Mouse (Mus musculus) G1E (cell line): ENCODE data around the gene Lamc2. TPM values are rescaled to one million over a fixed set of nuclear protein-coding genes. Genes with fewer than 3 reads are reported as not detected.

Source experiments
- ATAC-seq: 2 replicates; pipeline ENCODE4 v1.8.0; 2016; ENCODE audit warnings: mild to moderate bottlenecking; ENCODE audit not compliant: insufficient number of reproducible peaks, poor library complexity, low FRiP score, severe bottlenecking; ENCODE audit errors: extremely low read depth
- DNase-seq: peaks from one replicate; pipeline ENCODE4 v3.0.0; 2012; ENCODE audit warnings: low spot score
- H3K27me3 ChIP-seq: 2 replicates; pipeline ENCODE4 v1.6.1; 2012; ENCODE audit warnings: mild to moderate bottlenecking, low read length, inconsistent platforms; ENCODE audit not compliant: insufficient read depth
- H3K36me3 ChIP-seq: replicated peaks from 2 replicates; pipeline ENCODE3; 2012; ENCODE audit warnings: mild to moderate bottlenecking, inconsistent platforms
- H3K4me1 ChIP-seq: 2 replicates; pipeline ENCODE4 v1.6.1; 2012; ENCODE audit warnings: low read depth, low read length, inconsistent platforms, mixed read lengths; ENCODE audit not compliant: insufficient read depth
- H3K4me3 ChIP-seq: 2 replicates; pipeline ENCODE4 v1.5.1; 2012; ENCODE audit warnings: low read depth, mild to moderate bottlenecking, inconsistent platforms, low read length, moderate library complexity, mixed read lengths
- H3K9me3 ChIP-seq: replicated peaks from 2 replicates; pipeline ENCODE4 v1.6.1; 2012; ENCODE audit warnings: inconsistent platforms
- CTCF ChIP-seq: IDR thresholded peaks from 2 replicates; pipeline ENCODE4 v1.5.1; 2012; ENCODE audit warnings: low read depth, low read length, inconsistent platforms, mixed read lengths
- GATA1 ChIP-seq: IDR thresholded peaks from 2 replicates; pipeline ENCODE4 v1.6.1; 2012; ENCODE audit warnings: borderline replicate concordance, low read length, inconsistent platforms, mixed read lengths
- GATA2 ChIP-seq: IDR thresholded peaks from 2 replicates; pipeline ENCODE4 v1.6.1; 2012; ENCODE audit warnings: low read depth, low read length, inconsistent platforms, borderline replicate concordance
- POLR2AphosphoS5 ChIP-seq: IDR thresholded peaks from 2 replicates; pipeline ENCODE4 v1.6.1; 2012; ENCODE audit warnings: low read depth, low read length, inconsistent platforms; ENCODE audit not compliant: insufficient replicate concordance
- TAL1 ChIP-seq: conservative IDR thresholded peaks from 2 replicates; pipeline ENCODE4 v1.6.1; 2012; ENCODE audit warnings: low read depth, low read length, inconsistent platforms, mixed read lengths
- polyA plus RNA-seq: library from polyadenylated mRNA; stranded (reverse); fragments of >175 nt; gene quantifications from 2 replicates; pipeline ENCODE4 v1.2.3, GENCODE M21; 2012
- total RNA-seq, 2 experiments: library from RNA; stranded (forward) in 1 of 2; stranded (reverse) in 1 of 2; fragments of 200-1000 nt in 1 of 2; fragments of >200 nt in 1 of 2; fragmentation: Nextera tagmentation in 1 of 2; gene quantifications; 2 replicates each; pipeline ENCODE4 v1.2.3; 2014 to 2017

Lamc2 gene
- total and polyA plus RNA-seq, 3 experiments = 0.11 TPM; not detected in 2

DNA sequence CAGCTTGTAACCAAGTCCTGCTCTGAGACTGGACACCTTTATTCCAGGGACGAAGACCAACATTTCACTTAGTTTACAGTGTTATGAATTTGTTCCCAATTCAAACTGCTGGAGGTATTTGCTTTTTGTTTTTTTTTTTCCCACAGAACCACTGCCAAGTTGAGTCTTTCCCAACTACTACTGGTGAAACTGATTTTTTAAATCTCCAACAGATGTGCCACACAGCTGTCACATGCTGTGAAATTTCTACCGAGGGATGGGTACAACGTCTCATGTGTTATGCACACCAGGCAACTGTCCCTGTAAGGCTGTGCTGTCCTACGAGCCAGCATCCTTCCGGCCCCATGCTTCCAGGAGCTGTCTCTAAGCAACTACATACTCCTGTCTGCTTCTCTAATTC, 18.0 kb downstream of the Lamc2 start:
- Histone ChIP-seq H3K36me3 (no peaks in the 10 kb centered on the region), H3K4me3 (no peak overlapping the region), H3K27me3 (peaks cover 36% of the 10 kb centered on the region), H3K9me3 (no peaks in the 10 kb centered on the region), H3K4me1 (peaks cover 2% of the 10 kb centered on the region; the same call in 1 of the 2 replicates)
- TF ChIP-seq POLR2AphosphoS5 (no peak), GATA1 (no peak)
- DNase-seq = no peak
- no peak for ATAC-seq

DNA sequence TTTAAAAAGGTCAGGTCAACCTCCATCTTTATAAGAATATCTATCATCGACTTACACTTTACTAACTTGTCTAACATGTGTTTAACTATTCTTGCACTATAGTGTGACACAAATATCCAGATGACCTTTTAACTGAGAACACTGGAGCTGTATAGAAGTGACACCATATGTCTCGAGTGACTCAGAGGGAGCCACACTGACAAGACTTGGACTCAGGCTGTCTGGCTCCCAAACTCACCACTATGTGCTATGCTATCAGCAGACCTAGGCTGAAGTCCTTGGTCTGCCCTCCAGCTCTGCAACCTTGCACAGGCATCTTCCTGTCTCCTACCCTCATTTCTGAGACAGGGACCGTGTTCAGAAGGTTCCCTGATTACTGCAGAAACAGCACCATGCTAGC, 22.4 kb downstream of the Lamc2 start:
- no peaks in the 10 kb centered on the region for H3K9me3 ChIP-seq
- peaks cover 35% of the 10 kb centered on the region for H3K27me3 ChIP-seq
- H3K4me1 ChIP-seq = no peaks in the 10 kb centered on the region
- no peak for TF ChIP-seq TAL1
- TF ChIP-seq GATA2 = no peak
- TF ChIP-seq CTCF = no peak
- no peak for TF ChIP-seq GATA1
- no peak for TF ChIP-seq POLR2AphosphoS5
- DNase-seq = no peak
- ATAC-seq = no peak
- H3K36me3 ChIP-seq = no peaks in the 10 kb centered on the region
- H3K4me3 ChIP-seq = no peak overlapping the region

DNA sequence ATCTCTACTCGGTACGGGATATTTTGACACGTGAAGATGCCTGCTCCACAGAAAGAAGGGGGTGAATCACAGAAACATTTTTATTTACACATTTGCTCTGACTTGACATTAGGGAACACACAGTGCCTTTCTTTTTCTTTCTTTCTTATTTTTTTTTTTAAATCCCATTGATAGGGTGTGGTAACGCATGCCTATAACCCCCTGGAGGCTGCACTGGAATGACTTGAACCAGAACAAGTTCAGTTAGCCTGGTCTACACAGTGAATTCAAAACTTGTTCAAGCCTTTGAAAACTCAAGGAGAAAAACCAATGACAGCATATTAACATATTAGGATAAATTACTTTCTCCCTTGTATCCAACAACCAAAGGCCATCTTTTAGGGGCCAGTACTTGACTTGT, 27.1 kb downstream of the Lamc2 start:
- Histone ChIP-seq H3K4me1 (no peaks in the 10 kb centered on the region; the same call in 1 of the 2 replicates), H3K36me3 (no peaks in the 10 kb centered on the region), H3K4me3 (no peak overlapping the region), H3K9me3 (no peaks in the 10 kb centered on the region), H3K27me3 (peaks cover 38% of the 10 kb centered on the region)
- TF ChIP-seq GATA2 = no peak
- no peak for TF ChIP-seq CTCF
- ATAC-seq = no peak
- no peak for DNase-seq

DNA sequence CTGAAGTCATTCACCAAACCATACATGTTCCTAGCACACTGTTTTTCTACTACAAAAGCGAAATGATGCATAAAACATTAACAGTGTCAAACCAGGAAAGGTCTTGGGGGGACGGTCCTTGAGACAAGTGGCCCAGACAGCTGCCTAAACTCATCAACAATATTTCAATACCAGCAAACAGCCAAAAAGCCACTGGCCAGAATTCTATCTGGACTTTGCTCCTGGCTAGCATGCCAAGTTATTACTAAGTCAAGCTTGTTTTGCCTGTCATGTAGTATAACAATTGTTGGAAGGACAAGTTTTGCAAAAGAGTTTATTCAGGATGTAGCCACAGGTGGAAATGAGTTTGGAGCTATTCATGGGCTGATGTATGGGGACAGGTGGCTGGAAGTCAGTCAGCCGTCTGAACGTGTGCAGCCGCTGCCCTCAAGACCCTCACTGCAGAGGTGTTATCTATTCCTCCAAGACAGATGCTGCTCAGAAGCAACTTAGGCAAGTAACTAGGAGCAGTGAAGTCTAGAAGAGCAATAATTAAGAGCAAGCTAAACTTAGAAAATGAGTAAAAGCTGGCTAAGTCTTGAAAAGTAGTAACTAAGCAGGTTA, 29.1 kb downstream of the Lamc2 start:
- TF ChIP-seq CTCF (no peak), GATA2 (no peak), GATA1 (no peak)
- ATAC-seq (no peak), DNase-seq (no peak)
- H3K36me3 ChIP-seq = no peaks in the 10 kb centered on the region
- H3K9me3 ChIP-seq = no peaks in the 10 kb centered on the region
- H3K4me1 ChIP-seq = no peaks in the 10 kb centered on the region; the same call in 1 of the 2 replicates
- H3K27me3 ChIP-seq = peaks cover 39% of the 10 kb centered on the region
- no peak overlapping the region for H3K4me3 ChIP-seq

DNA sequence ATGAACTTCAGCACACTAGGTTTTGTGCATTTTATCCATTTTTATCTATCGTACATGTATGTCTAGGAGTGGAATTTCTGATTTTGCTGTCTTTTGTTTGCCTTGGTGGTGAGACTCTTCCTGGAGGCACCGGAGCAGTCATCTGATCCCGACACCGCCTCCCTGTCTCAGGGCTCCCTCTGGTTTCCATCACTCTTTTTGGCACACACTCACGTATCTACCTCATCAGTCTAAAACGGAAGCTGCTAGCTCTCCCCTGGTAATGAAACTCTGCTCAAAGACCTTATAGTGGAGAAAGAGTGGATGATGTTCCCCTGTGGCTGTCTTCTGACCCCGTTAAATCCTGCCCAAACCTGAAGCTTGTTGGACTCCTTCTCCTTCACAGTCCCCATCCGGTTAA, 30.9 kb downstream of the Lamc2 start:
- TF ChIP-seq GATA1 = no peak
- no peak for TF ChIP-seq GATA2
- no peak for TF ChIP-seq TAL1
- TF ChIP-seq POLR2AphosphoS5 = no peak
- Histone ChIP-seq H3K9me3 (no peaks in the 10 kb centered on the region), H3K4me1 (no peaks in the 10 kb centered on the region; the same call in 1 of the 2 replicates), H3K27me3 (peaks cover 41% of the 10 kb centered on the region), H3K36me3 (no peaks in the 10 kb centered on the region), H3K4me3 (no peak overlapping the region)
- no peak for ATAC-seq
- no peak for DNase-seq

DNA sequence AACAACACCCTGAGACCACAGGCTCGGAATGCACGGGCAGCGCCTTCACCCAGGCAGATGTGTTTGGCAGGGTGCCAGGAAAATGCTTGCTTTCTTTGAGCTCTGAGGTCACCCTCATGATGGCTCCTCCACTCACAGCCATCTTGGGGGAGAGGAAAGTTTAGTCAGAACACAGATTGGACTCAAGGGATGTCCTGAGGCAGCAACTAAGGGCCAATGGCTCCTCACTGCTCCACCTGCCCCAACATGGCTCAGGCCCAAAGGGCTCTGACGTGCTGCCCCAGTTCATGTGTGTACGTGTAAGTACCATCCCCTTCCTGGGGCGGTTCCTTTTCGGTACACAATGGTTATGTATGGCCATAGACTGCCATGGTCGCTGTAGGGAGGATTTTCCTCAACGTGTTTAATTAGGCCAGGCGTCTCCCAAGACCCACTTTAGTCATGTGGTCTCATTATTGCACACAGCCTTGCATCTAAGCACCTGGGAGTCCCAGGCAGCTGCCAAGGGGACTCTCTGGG, 32.6 kb downstream of the Lamc2 start:
- H3K27me3 ChIP-seq = peaks cover 42% of the 10 kb centered on the region
- TF ChIP-seq GATA2 = no peak
- no peak for ATAC-seq
- no peaks in the 10 kb centered on the region; the same call in 1 of the 2 replicates for H3K4me1 ChIP-seq
- no peak overlapping the region for H3K4me3 ChIP-seq
- DNase-seq = no peak
- H3K9me3 ChIP-seq = no peaks in the 10 kb centered on the region
- H3K36me3 ChIP-seq = no peaks in the 10 kb centered on the region

DNA sequence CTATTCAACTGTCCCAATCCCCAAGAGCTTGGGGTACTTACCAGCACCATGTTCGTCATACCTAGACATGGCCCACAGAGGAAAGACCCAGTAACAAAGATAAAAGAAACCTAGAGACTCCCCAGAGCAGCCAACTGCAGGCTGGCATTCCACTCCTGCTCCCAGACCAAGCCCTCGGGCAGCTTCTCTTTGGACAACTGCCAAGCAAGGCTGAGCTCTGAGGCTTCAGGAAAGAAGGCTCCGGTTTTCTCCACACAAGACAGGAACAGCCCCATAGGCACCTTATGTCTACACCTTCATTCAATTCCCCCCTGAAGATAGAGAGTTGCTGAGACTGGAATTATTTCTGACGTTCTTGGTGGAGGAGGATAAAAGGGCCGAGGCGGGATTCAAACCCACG, 33.7 kb downstream of the Lamc2 start:
- no peak for DNase-seq
- Histone ChIP-seq H3K4me1 (no peaks in the 10 kb centered on the region; the same call in 1 of the 2 replicates), H3K36me3 (no peaks in the 10 kb centered on the region), H3K9me3 (no peaks in the 10 kb centered on the region), H3K4me3 (no peak overlapping the region), H3K27me3 (peaks cover 44% of the 10 kb centered on the region)
- TF ChIP-seq POLR2AphosphoS5 (no peak), CTCF (no peak), GATA1 (no peak), GATA2 (no peak), TAL1 (no peak)
- no peak for ATAC-seq
